Mouse (Mus musculus) retina, postnatal 7 days (tissue): ENCODE data around the gene Actr2.

Source experiments
- DNase-seq: peaks from one replicate; pipeline ENCODE4 v3.0.0-alpha.2; 2012; ENCODE audit warnings: low read depth, low spot score

The Actr2 gene

DNA sequence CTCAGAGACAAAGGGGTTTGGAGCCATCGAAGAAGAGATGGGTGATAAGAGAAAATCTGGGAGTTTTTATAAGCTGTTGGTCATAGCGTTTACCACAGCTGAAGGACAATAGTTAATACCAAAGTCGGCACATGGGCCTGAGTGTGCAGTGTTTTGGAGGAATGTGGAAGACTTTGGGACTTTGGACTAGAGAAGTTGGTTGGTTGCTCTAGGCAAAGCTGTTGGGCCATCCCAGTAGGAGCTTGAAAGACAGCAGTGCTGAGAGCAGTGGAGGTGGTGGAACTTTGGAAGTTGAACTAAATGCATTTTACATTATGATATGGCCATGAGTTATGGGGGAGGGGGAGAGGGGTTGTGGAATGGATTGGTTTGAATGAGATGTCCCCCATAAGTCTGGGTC, 99.3 kb downstream of the Actr2 start:
- DNase-seq: no peak
